Mouse (Mus musculus) ovary, postnatal 36 days (tissue): ENCODE measurements around the gene Letmd1.
"Not testable (repeated sequence)": the region's sequence is repeated elsewhere in the genome, so short reads cannot be mapped to it uniquely, and the experiment has no call there.

Experiments used
- DNase-seq: peaks from one replicate; pipeline ENCODE4 v3.0.0; 2022; ENCODE audit warnings: low spot score, mixed read lengths

Gene Letmd1

GRCm38 (mm10) chr15:100451245-100451644, 17.6 kb upstream of the Letmd1 start:
- peak; percentile 29 for DNase-seq

GRCm38 (mm10) chr15:100452486-100452885, 16.3 kb upstream of the Letmd1 start:
- DNase-seq = no peak

GRCm38 (mm10) chr15:100456356-100456991, 12.3 kb upstream of the Letmd1 start:
- no peak for DNase-seq

GRCm38 (mm10) chr15:100457340-100457739, 11.5 kb upstream of the Letmd1 start:
- DNase-seq = peak; percentile 65

GRCm38 (mm10) chr15:100458055-100458454, 10.8 kb upstream of the Letmd1 start:
- DNase-seq = peak; percentile 40

GRCm38 (mm10) chr15:100460942-100461341, 7.9 kb upstream of the Letmd1 start:
- no peak for DNase-seq

- DNase-seq = no peak
These were observed 7.2 kb upstream of the Letmd1 start for GRCm38 (mm10) chr15:100461646-100462045.

- DNase-seq = no peak
These were observed 6.7 kb upstream of the Letmd1 start for GRCm38 (mm10) chr15:100462086-100462485.

- DNase-seq = peak; percentile 62
These were observed 5.1 kb upstream of the Letmd1 start for GRCm38 (mm10) chr15:100463712-100464111.

- no peak for DNase-seq
These were observed 3.4 kb upstream of the Letmd1 start for GRCm38 (mm10) chr15:100465432-100465831.

GRCm38 (mm10) chr15:100467738-100468137, 1.1 kb upstream of the Letmd1 start:
- DNase-seq = no peak

- no peak for DNase-seq
These were observed 344 bp downstream of the Letmd1 start for GRCm38 (mm10) chr15:100469189-100469545.

- DNase-seq = no peak
These were observed 1.2 kb downstream of the Letmd1 start for GRCm38 (mm10) chr15:100470037-100470436.

- no peak for DNase-seq
These were observed 5.2 kb downstream of the Letmd1 start for GRCm38 (mm10) chr15:100473926-100474503.

- DNase-seq = no peak
These were observed 9.5 kb downstream of the Letmd1 start for GRCm38 (mm10) chr15:100478351-100478750.

- DNase-seq = no peak
These were observed 10.1 kb downstream of the Letmd1 start for GRCm38 (mm10) chr15:100478925-100479324.

GRCm38 (mm10) chr15:100485576-100485975, 16.8 kb downstream of the Letmd1 start:
- no peak for DNase-seq

- DNase-seq = no peak
These were observed 17.6 kb downstream of the Letmd1 start for GRCm38 (mm10) chr15:100486450-100486849.

- DNase-seq = no peak
These were observed 18.2 kb downstream of the Letmd1 start for GRCm38 (mm10) chr15:100487050-100487449.

- not testable (repeated sequence) for DNase-seq
These were observed 19.5 kb downstream of the Letmd1 start for GRCm38 (mm10) chr15:100488297-100488696.

GRCm38 (mm10) chr15:100489263-100489662, 20.4 kb downstream of the Letmd1 start:
- DNase-seq = no peak

GRCm38 (mm10) chr15:100491966-100492365, 23.1 kb downstream of the Letmd1 start:
- no peak for DNase-seq

- no peak for DNase-seq
These were observed 25.8 kb downstream of the Letmd1 start for GRCm38 (mm10) chr15:100494647-100495046.

GRCm38 (mm10) chr15:100495102-100495501, 26.3 kb downstream of the Letmd1 start, which contains the start of gene Csrnp2:
Gene Csrnp2, minus strand, starts transcription at chr15:100495488.
- DNase-seq = peak; percentile 94
